Mouse (Mus musculus): Measurements from ENCODE around the gene Fbxl3.

Fbxl3 gene

DNA sequence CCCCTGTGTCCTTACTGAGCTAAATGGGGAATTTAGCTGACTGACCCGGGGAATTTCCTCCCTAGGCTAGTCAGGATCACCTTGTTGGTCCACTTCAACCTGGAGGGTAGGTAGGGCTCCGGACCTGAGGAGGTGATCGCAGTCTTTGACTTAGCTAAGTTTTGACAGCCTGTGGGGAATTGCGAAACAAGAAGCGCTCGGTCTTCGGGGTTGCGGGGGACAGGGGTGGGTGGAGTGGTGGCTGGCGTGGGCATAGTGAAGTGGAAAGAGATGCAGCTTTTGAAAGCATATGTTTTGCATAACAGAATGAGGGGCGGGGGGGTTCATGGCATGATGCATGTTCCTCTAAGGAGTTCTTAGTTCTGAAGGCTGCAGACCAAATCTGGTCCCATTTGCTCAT, 28.6 kb downstream of the Fbxl3 start:
- no peak for TF ChIP-seq GATA4 (IDR thresholded peaks at IDR 0.05; ENCODE audit: insufficient replicate concordance, low read length)

- peak; percentile 25; the same call in 1 of the 2 replicates for TF ChIP-seq GATA4 (IDR thresholded peaks at IDR 0.05; ENCODE audit: insufficient replicate concordance, low read length)
Measured at GRCm38 (mm10) chr14:103069864-103070611, 29.3 kb downstream of the Fbxl3 start, which contains the start of gene Cln5. Gene Cln5, plus strand, starts transcription at chr14:103070216.

DNA sequence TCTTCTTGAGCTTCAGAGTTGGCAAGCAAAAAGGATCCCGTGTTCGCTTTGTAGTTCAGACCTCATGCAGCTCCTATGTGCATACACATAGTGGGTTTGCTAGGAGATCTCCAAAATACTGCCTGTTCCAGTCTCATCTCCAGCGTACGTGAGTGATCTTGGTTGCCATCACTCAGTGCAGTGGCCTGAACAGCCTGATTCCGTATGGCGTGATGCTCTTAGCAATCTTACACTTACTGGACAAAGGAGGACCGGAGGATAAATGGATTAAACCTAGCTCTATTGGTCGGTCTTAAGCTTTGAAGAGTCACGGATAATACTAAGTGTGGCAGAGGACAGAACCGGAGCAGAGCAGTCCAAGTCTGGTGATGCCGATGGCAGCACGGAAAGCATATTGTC, 29.9 kb downstream of the Fbxl3 start:
- TF ChIP-seq GATA4 (IDR thresholded peaks at IDR 0.05; ENCODE audit: insufficient replicate concordance, low read length), result no peak

DNA sequence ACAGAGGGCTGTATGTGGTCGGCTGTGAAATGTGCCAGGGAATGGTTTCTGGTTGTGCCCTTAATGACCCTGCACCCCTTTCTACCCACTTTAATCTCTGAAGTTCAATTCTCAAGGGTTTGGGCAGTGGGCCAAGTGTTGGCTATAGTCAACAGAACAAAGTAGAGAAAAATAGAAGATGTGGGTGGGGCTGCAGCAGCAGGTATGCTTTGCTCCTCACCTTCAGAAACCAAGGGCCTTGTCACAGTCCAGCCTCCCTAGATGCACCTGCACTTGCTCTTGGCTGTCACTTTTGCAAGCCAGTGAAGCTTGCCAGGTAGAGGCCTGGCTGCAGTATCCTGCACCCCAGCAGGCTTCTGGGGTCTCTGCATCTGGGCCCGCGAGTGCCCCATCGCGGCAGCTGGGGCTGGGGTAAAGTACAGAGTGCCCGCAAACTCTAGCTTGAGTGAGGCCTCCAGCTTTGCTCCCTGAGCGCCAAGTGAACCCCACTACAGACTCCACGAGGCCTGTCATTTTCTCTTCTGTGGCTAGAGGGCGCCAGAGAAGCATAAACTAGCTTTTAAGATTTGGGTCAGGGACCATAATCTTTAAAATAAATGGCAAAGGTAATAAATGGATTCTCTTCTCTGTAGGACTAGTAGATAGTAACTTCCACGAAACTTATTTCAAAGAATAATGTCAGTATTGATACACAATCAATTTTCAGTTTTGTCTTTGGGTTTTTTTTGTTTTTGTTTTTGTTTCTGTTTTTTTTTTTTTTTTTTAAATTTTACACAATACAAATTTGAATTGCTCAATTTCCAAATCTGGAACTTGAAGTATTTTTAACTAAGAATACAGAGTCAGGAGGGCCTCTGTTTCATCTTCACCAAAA, 33.8 kb downstream of the Fbxl3 start:
- TF ChIP-seq GATA4 (IDR thresholded peaks at IDR 0.05; ENCODE audit: insufficient replicate concordance, low read length), result no peak

GRCm38 (mm10) chr14:103059495-103059894, 39.9 kb downstream of the Fbxl3 start:
- TF ChIP-seq GATA4 (IDR thresholded peaks at IDR 0.05; ENCODE audit: insufficient replicate concordance, low read length), result no peak

GRCm38 (mm10) chr14:103058998-103059397, 40.4 kb downstream of the Fbxl3 start:
- TF ChIP-seq GATA4 (IDR thresholded peaks at IDR 0.05; ENCODE audit: insufficient replicate concordance, low read length), result no peak

- no peak for TF ChIP-seq GATA4 (IDR thresholded peaks at IDR 0.05; ENCODE audit: insufficient replicate concordance, low read length)
Measured at GRCm38 (mm10) chr14:103056601-103057000, 42.8 kb downstream of the Fbxl3 start.

DNA sequence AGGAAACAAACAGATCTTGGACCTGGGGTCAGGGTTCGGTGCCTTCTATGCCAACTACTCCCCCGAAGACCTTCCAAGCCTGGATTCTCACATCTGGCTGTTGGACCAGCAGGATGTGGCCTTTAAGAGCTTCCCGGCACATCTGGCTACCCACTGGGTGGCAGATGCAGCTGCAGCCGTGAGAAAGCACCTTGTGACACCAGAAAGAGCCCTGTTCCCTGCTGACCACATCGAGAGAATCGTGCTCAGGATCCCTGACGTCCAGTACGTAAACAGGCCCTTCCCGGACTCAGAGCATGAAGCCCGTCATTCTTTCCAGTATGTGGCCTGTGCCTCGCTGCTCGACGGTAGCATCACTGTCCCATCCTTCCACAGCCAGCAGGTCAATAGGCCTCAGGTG, 44.6 kb downstream of the Fbxl3 start:
- TF ChIP-seq GATA4 (IDR thresholded peaks at IDR 0.05; ENCODE audit: insufficient replicate concordance, low read length), result no peak

- TF ChIP-seq GATA4 (IDR thresholded peaks at IDR 0.05; ENCODE audit: insufficient replicate concordance, low read length), result no peak
Measured at GRCm38 (mm10) chr14:103051159-103051769, 48.1 kb downstream of the Fbxl3 start.

- no peak for TF ChIP-seq GATA4 (IDR thresholded peaks at IDR 0.05; ENCODE audit: insufficient replicate concordance, low read length)
Measured at GRCm38 (mm10) chr14:103048292-103049086, 50.9 kb downstream of the Fbxl3 start.

DNA sequence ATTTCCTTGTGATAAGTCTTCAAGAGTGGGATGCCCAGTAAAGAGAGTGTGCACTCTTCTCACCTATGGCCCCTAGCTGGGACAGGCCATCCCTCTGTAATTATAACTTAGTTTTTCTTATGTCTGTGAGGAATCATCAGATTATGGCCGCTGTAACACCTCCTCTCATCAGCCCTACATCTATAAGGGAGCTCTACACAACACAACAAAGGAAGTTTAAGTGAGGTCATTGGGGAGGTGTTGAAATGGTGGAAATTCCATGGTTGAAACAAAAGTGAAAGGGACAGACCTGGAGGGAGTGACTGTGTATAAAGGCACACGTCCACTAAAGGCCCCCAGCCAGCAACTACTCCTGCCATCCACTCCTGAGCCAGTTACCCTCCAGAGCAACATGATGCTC, 52.7 kb downstream of the Fbxl3 start, which contains the start of gene Acod1:
TSS of gene Acod1 (plus strand) at position 301 of the 400 bp plus-strand sequence.
- no peak for TF ChIP-seq GATA4 (IDR thresholded peaks at IDR 0.05; ENCODE audit: insufficient replicate concordance, low read length)

GRCm38 (mm10) chr14:103037016-103037415, 62.4 kb downstream of the Fbxl3 start:
- TF ChIP-seq GATA4 (IDR thresholded peaks at IDR 0.05; ENCODE audit: insufficient replicate concordance, low read length), result no peak

GRCm38 (mm10) chr14:103034076-103034475, 65.3 kb downstream of the Fbxl3 start:
- TF ChIP-seq GATA4 (IDR thresholded peaks at IDR 0.05; ENCODE audit: insufficient replicate concordance, low read length), result no peak

DNA sequence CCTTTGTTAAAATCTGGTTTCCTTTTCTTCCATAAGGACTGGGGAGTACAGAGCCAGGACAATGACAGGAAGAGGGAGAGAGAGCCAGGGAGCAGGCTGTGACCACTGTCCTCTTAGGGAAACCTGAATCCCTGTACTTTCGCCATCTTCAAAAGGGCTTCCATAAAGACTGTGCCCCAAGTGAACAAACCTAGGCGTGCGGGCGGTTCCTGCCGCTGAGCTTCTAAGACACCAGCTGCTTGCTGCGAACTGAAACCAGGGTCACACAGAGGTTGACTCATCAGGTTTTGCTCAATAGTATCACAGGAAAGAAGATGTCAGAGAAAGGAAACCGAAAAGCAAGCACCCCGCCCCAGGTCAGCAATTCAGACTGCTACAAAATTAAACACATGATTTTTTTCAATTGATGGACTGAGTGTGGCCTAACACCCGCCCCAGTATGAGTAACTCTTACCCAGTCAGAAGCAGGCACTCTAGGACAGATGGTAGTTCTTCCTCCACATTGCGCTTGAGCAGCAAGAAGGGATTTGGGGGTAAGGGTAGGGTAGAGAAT, 66.0 kb downstream of the Fbxl3 start:
- TF ChIP-seq GATA4 (IDR thresholded peaks at IDR 0.05; ENCODE audit: insufficient replicate concordance, low read length), result no peak

Data from liver, adult (tissue).